Mouse (Mus musculus): ENCODE results near the gene Dexi. TPM values are rescaled to one million over a fixed set of nuclear protein-coding genes. Genes with fewer than 3 reads are reported as not detected.

Dexi gene
- total and polyA plus RNA-seq, 2 experiments from 2014 or later, result 16.1 to 23.9 TPM

DNA sequence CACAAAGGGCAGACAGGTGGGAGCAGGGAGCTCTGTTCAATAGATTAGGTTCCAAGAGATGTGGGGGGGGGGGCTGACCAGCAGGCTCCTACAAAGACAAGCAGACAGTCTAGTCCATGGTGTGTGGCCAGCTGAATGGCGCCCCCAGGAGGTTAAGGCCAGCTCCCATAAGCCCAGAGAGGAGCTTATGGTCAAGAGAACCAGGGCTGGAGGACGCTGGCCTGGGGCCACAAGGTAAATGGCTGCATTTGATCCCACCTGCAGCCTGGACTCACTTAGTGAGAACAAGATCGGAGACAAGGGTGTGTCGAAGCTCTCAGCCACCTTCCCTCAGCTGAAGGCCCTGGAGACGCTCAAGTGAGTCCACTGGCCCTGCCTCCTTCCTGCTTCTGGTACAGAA, 24.8 kb downstream of the Dexi start:
- TF ChIP-seq CTCF (IDR thresholded peaks at IDR 0.05; ENCODE audit: low read depth), result no peak
- WGBS, result 55% methylated on average over 5 of the region's 5 CpGs

DNA sequence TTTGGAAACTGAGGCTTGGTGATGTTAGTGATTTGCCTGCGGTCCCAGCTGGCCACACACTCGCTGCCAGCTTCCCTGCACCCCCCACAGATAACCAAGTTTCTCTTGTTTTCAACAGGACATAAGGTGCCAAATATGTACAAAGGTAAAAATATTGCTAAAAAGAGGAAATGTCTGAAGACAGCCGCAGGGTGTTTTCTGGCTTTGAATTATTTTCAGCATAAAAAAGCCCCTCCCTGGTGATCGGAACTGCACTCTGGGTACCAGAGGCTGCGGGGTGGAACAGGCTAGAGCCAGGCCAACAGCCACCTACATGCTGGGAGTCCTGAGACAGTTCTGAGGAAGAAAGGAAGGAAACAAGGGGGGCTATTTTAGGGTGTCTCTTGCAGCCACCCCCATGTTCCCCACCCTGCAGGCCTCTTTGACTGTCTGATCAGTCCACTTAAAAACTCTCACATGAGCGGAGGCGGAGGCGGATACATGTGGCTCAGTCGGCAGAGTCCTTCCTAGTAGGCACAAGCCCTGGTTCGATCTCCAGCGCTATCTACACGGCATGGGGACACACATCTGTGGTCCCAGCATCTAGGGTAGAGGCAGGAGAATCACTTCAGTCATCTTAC, 26.8 kb downstream of the Dexi start:
- Histone ChIP-seq H3K27me3 (ENCODE audit: insufficient read depth, low read length) (no peaks in the 10 kb centered on the region), H3K27ac (ENCODE audit: low read depth, low read length) (no peak overlapping the region), H3K4me2 (ENCODE audit: low read depth) (no peak overlapping the region), H3K4me1 (ENCODE audit: insufficient read depth) (no peaks in the 10 kb centered on the region), H3K9ac (no peak overlapping the region), H3K9me3 (ENCODE audit: low read length) (no peaks in the 10 kb centered on the region), H3K4me3 (ENCODE audit: low read depth, low read length) (no peak overlapping the region), H3K36me3 (ENCODE audit: insufficient read depth) (no peaks in the 10 kb centered on the region)
- whole genome bisulfite sequencing, result 89% methylated on average over 12 of the region's 12 CpGs
- DNase-seq, result no peak
- no peak for ATAC-seq
- TF ChIP-seq CTCF (IDR thresholded peaks at IDR 0.05; ENCODE audit: low read depth), result no peak

More for the DNA sequence above, 24.8 kb downstream of the Dexi start:
- Histone ChIP-seq H3K4me1 (ENCODE audit: insufficient read depth) (no peaks in the 10 kb centered on the region), H3K36me3 (ENCODE audit: insufficient read depth) (no peaks in the 10 kb centered on the region), H3K27me3 (ENCODE audit: insufficient read depth, low read length) (no peaks in the 10 kb centered on the region), H3K4me3 (ENCODE audit: low read depth, low read length) (no peak overlapping the region), H3K4me2 (ENCODE audit: low read depth) (no peak overlapping the region), H3K27ac (ENCODE audit: low read depth, low read length) (no peak overlapping the region), H3K9ac (no peak overlapping the region), H3K9me3 (ENCODE audit: low read length) (no peaks in the 10 kb centered on the region)
- no peak for DNase-seq
- no peak for ATAC-seq

DNA sequence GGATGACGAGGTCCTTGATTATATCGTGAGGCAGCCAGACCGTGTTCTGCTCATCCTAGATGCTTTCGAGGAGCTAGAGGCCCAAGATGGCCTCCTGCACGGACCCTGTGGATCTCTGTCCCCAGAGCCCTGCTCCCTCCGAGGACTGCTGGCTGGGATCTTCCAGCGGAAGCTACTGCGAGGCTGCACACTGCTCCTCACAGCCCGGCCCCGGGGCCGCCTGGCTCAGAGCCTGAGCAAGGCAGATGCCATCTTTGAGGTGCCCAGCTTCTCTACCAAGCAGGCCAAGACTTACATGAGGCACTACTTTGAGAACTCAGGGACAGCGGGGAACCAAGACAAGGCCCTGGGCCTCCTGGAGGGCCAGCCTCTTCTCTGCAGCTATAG, 31.7 kb downstream of the Dexi start:
- H3K4me3 ChIP-seq (ENCODE audit: low read depth, low read length), result no peak overlapping the region
- WGBS, result 68% methylated on average over 12 of the region's 12 CpGs
- H3K4me2 ChIP-seq (ENCODE audit: low read depth), result no peak overlapping the region
- no peak for TF ChIP-seq CTCF (IDR thresholded peaks at IDR 0.05; ENCODE audit: low read depth)
- no peaks in the 10 kb centered on the region for H3K9me3 ChIP-seq (ENCODE audit: low read length)
- no peaks in the 10 kb centered on the region for H3K4me1 ChIP-seq (ENCODE audit: insufficient read depth)
- no peaks in the 10 kb centered on the region for H3K27me3 ChIP-seq (ENCODE audit: insufficient read depth, low read length)
- no peak for ATAC-seq
- no peak overlapping the region for H3K9ac ChIP-seq
- no peaks in the 10 kb centered on the region for H3K36me3 ChIP-seq (ENCODE audit: insufficient read depth)
- no peak for DNase-seq
- no peak overlapping the region for H3K27ac ChIP-seq (ENCODE audit: low read depth, low read length)

DNA sequence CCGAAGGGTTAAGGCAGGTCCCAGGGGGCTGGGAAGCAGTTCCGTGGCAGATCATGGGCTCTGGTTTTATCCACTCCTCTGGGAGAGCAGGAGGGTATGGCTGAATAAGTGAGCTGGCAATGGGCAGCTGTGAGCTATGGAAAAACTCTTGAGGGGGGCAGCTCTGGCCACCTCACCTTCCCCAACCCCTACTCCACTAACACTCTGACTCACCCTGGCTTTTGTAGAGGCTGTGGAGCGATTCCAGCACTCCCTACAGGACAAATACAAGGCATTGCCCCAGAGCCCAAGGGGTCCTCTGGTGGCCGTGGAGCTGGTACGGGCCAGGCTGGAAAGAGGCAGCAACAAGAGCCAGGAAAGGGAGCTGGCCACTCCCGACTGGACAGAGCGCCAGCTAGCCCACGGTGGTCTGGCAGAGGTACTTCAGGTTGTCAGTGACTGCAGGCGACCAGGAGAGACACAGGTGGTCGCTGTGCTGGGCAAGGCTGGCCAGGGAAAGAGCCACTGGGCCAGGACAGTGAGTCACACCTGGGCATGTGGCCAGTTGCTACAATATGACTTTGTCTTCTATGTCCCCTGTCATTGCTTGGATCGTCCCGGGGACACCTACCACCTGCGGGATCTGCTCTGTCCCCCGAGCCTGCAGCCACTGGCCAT, 32.2 kb downstream of the Dexi start:
- no peak for TF ChIP-seq CTCF (IDR thresholded peaks at IDR 0.05; ENCODE audit: low read depth)
- H3K4me1 ChIP-seq (ENCODE audit: insufficient read depth), result no peaks in the 10 kb centered on the region
- no peaks in the 10 kb centered on the region for H3K9me3 ChIP-seq (ENCODE audit: low read length)
- 52% methylated on average over 14 of the region's 14 CpGs for WGBS
- no peaks in the 10 kb centered on the region for H3K27me3 ChIP-seq (ENCODE audit: insufficient read depth, low read length)
- H3K36me3 ChIP-seq (ENCODE audit: insufficient read depth), result no peaks in the 10 kb centered on the region
- DNase-seq (no peak), ATAC-seq (no peak)
- H3K9ac ChIP-seq, result no peak overlapping the region
- H3K4me3 ChIP-seq (ENCODE audit: low read depth, low read length), result no peak overlapping the region
- no peak overlapping the region for H3K27ac ChIP-seq (ENCODE audit: low read depth, low read length)
- no peak overlapping the region for H3K4me2 ChIP-seq (ENCODE audit: low read depth)

DNA sequence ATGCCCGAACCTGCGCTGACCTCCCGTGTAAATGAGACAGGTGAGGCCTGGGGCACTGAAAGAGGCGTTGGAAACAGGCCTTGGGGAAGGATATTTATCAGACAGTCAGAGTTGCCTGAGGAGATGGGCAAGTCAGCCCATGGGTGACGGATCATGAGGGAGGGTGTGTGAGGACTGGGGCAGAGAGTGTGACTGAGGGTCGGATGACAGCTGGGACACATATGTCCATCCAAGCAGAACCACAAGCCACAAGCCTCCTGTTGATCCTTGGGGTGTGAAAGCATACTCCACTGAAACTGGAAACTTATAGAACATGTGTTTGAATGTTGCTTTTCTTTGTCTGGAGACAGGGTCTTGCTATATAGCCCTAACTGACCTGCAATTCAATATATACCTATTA, 34.2 kb downstream of the Dexi start:
- H3K9me3 ChIP-seq (ENCODE audit: low read length), result no peaks in the 10 kb centered on the region
- no peak for ATAC-seq
- 74% methylated on average over 6 of the region's 6 CpGs for WGBS
- H3K27me3 ChIP-seq (ENCODE audit: insufficient read depth, low read length), result no peaks in the 10 kb centered on the region
- H3K27ac ChIP-seq (ENCODE audit: low read depth, low read length), result no peak overlapping the region
- no peak overlapping the region for H3K9ac ChIP-seq
- TF ChIP-seq CTCF (IDR thresholded peaks at IDR 0.05; ENCODE audit: low read depth), result no peak
- H3K4me3 ChIP-seq (ENCODE audit: low read depth, low read length), result no peak overlapping the region
- H3K4me1 ChIP-seq (ENCODE audit: insufficient read depth), result no peaks in the 10 kb centered on the region
- H3K4me2 ChIP-seq (ENCODE audit: low read depth), result no peak overlapping the region
- H3K36me3 ChIP-seq (ENCODE audit: insufficient read depth), result no peaks in the 10 kb centered on the region
- no peak for DNase-seq

DNA sequence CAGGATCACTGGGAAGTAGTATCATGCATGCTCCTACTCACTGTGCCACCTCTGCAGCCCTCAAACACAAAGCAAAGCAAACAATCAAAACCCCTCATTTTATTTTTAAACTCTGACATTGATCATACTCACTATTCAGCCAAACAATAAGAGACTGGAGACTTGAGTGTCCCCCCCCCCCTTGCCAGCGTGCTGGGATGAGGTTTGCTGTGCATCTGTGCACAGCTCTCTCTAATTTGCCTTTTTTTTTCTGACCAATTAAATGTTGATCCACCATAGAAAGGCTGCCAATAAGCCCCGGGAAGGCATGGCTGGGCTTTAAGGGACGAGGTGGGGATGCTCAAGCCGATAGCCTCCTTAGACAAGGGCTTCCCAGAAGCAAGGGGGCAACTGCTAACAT, 35.4 kb downstream of the Dexi start:
- ATAC-seq (peak; percentile 45), DNase-seq (no peak)
- no peaks in the 10 kb centered on the region for H3K36me3 ChIP-seq (ENCODE audit: insufficient read depth)
- no peak for TF ChIP-seq CTCF (IDR thresholded peaks at IDR 0.05; ENCODE audit: low read depth)
- H3K9ac ChIP-seq, result no peak overlapping the region; the same call in 1 of the 2 replicates
- no peaks in the 10 kb centered on the region for H3K27me3 ChIP-seq (ENCODE audit: insufficient read depth, low read length)
- no peaks in the 10 kb centered on the region for H3K9me3 ChIP-seq (ENCODE audit: low read length)
- no peak overlapping the region for H3K27ac ChIP-seq (ENCODE audit: low read depth, low read length)
- no peak overlapping the region for H3K4me3 ChIP-seq (ENCODE audit: low read depth, low read length)
- WGBS, result 19% methylated on average over 4 of the region's 4 CpGs
- H3K4me1 ChIP-seq (ENCODE audit: insufficient read depth), result no peaks in the 10 kb centered on the region
- H3K4me2 ChIP-seq (ENCODE audit: low read depth), result no peak overlapping the region

DNA sequence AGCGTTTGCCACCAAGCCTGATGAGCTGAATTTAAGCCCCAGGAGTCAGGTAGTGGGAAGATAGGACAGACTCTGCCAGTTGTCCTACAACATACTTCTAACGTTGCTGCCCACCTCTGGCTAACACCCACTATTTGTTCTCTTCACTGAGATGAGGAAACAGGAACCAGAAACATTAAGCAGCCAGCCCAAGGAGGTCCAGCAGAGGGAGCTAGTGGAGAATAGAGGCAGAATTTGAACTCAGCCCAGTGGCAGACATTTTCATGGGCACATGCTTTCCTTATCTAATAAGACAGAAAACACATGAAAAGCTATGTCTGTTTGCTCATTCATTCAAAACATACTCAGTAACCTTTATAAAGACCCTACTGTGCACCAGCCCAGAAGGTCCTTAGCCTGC, 39.8 kb downstream of the Dexi start:
- H3K9me3 ChIP-seq (ENCODE audit: low read length), result no peaks in the 10 kb centered on the region
- DNase-seq (no peak), ATAC-seq (no peak)
- no peaks in the 10 kb centered on the region for H3K36me3 ChIP-seq (ENCODE audit: insufficient read depth)
- no peak overlapping the region for H3K4me3 ChIP-seq (ENCODE audit: low read depth, low read length)
- H3K27me3 ChIP-seq (ENCODE audit: insufficient read depth, low read length), result no peaks in the 10 kb centered on the region
- no peaks in the 10 kb centered on the region for H3K4me1 ChIP-seq (ENCODE audit: insufficient read depth)
- no peak overlapping the region for H3K27ac ChIP-seq (ENCODE audit: low read depth, low read length)
- TF ChIP-seq CTCF (IDR thresholded peaks at IDR 0.05; ENCODE audit: low read depth), result no peak
- no peak overlapping the region for H3K4me2 ChIP-seq (ENCODE audit: low read depth)
- no peak overlapping the region for H3K9ac ChIP-seq
- 68% methylated on average over 2 of the region's 2 CpGs for WGBS

All from forebrain, postnatal 0 days (tissue).